Mouse (Mus musculus) C2C12 (cell line): ENCODE data around the gene Magi1. TPM values are rescaled to one million over a fixed set of nuclear protein-coding genes. Genes with fewer than 3 reads are reported as not detected.
A peak's percentile ranks its signal among the peaks of the same experiment; 100 is the strongest.

ENCODE experiments used
- H3K27me3 ChIP-seq: one replicate; pipeline ENCODE4 v1.6.1; 2011; ENCODE audit not compliant: control insufficient read depth, insufficient read depth, insufficient read length
- H3K36me3 ChIP-seq: one replicate; pipeline ENCODE4 v1.6.1; 2011; ENCODE audit not compliant: control insufficient read depth, insufficient read depth
- H3K4me3 ChIP-seq: one replicate; pipeline ENCODE4 v1.5.1; 2011; ENCODE audit warnings: mild to moderate bottlenecking, control low read depth; ENCODE audit not compliant: poor library complexity, insufficient read depth, severe bottlenecking
- H3K79me2 ChIP-seq: one replicate; pipeline ENCODE4 v1.6.1; 2011; ENCODE audit not compliant: control insufficient read depth, insufficient read depth
- H3K79me3 ChIP-seq: one replicate; pipeline ENCODE4 v1.6.1; 2011; ENCODE audit warnings: low read depth, control low read depth
- H3ac ChIP-seq: one replicate; pipeline ENCODE3; 2011; ENCODE audit warnings: low read depth; ENCODE audit not compliant: control insufficient read depth, insufficient read length
- CEBPB ChIP-seq: IDR thresholded peaks from one replicate; pipeline ENCODE4 v1.6.1; 2011; ENCODE audit warnings: low read depth, mild to moderate bottlenecking, control low read depth, moderate library complexity
- CTCF ChIP-seq: IDR thresholded peaks from one replicate; pipeline ENCODE4 v1.5.1; 2011; ENCODE audit not compliant: control insufficient read depth, insufficient read depth, insufficient read length
- FOSL1 ChIP-seq: IDR thresholded peaks from one replicate; pipeline ENCODE4 v1.8.0; 2011; ENCODE audit warnings: mild to moderate bottlenecking, low read length; ENCODE audit not compliant: poor library complexity, insufficient read depth, severe bottlenecking
- MAX ChIP-seq: IDR thresholded peaks from one replicate; pipeline ENCODE4 v1.6.1; 2011; ENCODE audit warnings: mild to moderate bottlenecking, control low read depth
- MYOD1 ChIP-seq: IDR thresholded peaks from one replicate; pipeline ENCODE4 v1.6.1; 2011; ENCODE audit warnings: low read depth; ENCODE audit not compliant: control insufficient read depth, insufficient read length
- MYOG ChIP-seq: IDR thresholded peaks from one replicate; pipeline ENCODE4 v1.6.1; 2011; ENCODE audit not compliant: control insufficient read depth, insufficient read length; ENCODE audit errors: extremely low read depth
- USF1 ChIP-seq: IDR thresholded peaks from one replicate; pipeline ENCODE4 v1.6.1; 2011; ENCODE audit warnings: low read depth, mild to moderate bottlenecking, control low read depth, moderate library complexity
- polyA plus RNA-seq: library from polyadenylated mRNA; unstranded; fragments of >200 nt; fragmentation: generic; extraction: Trizol; gene quantifications from one replicate; pipeline ENCODE4 v1.2.1, GENCODE M21; 2012; ENCODE audit warnings: missing spikeins

Gene Magi1
- polyA plus RNA-seq, 1 experiment, result 3.8 TPM

- no peaks in the 10 kb centered on the region for H3K36me3 ChIP-seq
- H3K79me2 ChIP-seq, result peaks cover 61% of the 10 kb centered on the region
- no peak overlapping the region for H3ac ChIP-seq
- no peaks in the 10 kb centered on the region for H3K27me3 ChIP-seq
- TF ChIP-seq MYOD1, result no peak
- no peak for TF ChIP-seq USF1
- no peak for TF ChIP-seq CTCF
- TF ChIP-seq MAX, result no peak
- no peak for TF ChIP-seq FOSL1
- no peak for TF ChIP-seq CEBPB
- no peak for TF ChIP-seq MYOG
- no peak overlapping the region for H3K4me3 ChIP-seq
- H3K79me3 ChIP-seq, result peaks cover 22% of the 10 kb centered on the region
Measured at GRCm38 (mm10) chr6:94146206-94146493, 137.6 kb downstream of the Magi1 start.

DNA sequence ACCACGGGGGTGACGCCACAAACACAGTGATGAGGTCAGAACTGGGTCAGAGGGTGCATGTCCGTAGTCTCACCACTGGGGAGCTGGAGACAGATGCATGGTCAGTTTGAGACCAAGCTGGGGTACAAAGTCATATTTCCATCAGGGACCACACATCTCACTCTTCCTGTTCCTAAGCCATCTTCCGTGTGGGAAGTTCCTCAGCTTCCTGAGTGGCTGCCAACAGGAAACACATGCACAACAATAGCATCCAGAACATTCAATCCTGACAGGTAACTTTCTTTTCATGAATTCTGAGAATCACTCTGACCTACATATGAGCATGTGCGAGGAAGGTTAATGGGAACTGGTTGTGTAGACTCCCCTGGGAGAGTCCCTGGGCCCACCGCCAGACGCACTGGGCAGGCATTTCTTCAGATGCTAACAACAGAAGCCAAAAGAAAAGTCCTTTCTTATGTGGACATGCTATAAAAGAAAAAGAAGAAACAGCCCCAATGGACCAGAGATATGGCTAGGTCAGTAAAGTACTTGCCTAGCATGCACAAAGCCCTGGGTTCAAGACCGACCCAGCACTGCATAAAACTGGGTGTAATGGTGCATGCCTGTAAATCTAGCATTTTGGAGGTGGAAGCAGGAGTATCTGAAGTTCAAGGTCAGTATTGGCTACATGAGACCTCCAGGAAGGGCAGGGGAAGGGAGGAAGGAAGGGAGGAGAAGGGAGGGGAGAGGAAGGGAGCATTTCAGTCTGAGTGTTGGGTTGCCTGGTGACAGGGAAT lies 138.1 kb downstream of the Magi1 start:
- peaks cover 18% of the 10 kb centered on the region for H3K79me3 ChIP-seq
- no peaks in the 10 kb centered on the region for H3K36me3 ChIP-seq
- H3K27me3 ChIP-seq, result no peaks in the 10 kb centered on the region
- H3K4me3 ChIP-seq, result no peak overlapping the region
- no peak overlapping the region for H3ac ChIP-seq
- peaks cover 56% of the 10 kb centered on the region for H3K79me2 ChIP-seq
- TF ChIP-seq MYOG (no peak), FOSL1 (no peak), USF1 (no peak), CTCF (no peak)

GRCm38 (mm10) chr6:94142493-94142892 lies 141.2 kb downstream of the Magi1 start:
- H3ac ChIP-seq, result no peak overlapping the region
- TF ChIP-seq MYOD1, result no peak
- no peak for TF ChIP-seq CTCF
- TF ChIP-seq MYOG, result no peak
- TF ChIP-seq CEBPB, result peak; percentile 61
- TF ChIP-seq FOSL1, result no peak
- no peak for TF ChIP-seq USF1
- no peak for TF ChIP-seq MAX
- H3K79me3 ChIP-seq, result peaks cover 17% of the 10 kb centered on the region
- no peak overlapping the region for H3K4me3 ChIP-seq
- H3K36me3 ChIP-seq, result no peaks in the 10 kb centered on the region
- peaks cover 46% of the 10 kb centered on the region for H3K79me2 ChIP-seq
- H3K27me3 ChIP-seq, result no peaks in the 10 kb centered on the region

DNA sequence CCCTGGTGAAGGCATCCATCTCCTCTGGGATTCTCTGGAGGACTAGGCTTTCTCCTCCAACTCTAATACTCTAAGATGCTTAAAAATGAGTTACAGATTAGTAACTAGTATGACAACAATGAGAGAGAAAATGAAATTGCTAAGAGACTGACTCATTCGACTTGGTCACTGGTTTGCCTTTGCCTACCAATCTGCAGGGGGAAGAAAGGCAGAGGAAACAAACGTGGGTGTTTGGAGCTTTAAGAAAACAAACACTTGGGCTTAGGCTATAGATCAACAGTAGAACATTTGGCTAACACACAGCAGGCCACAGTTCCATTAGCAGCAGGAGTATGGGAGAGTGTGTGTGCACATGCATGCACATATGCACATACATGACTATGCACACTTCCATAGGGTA lies 142.2 kb downstream of the Magi1 start:
- Histone ChIP-seq H3K36me3 (no peaks in the 10 kb centered on the region), H3ac (no peak overlapping the region), H3K79me2 (peaks cover 47% of the 10 kb centered on the region), H3K4me3 (no peak overlapping the region), H3K27me3 (no peaks in the 10 kb centered on the region), H3K79me3 (peaks cover 14% of the 10 kb centered on the region)
- TF ChIP-seq MAX, result peak; percentile 25
- no peak for TF ChIP-seq CEBPB

GRCm38 (mm10) chr6:94139952-94140414 lies 143.7 kb downstream of the Magi1 start:
- Histone ChIP-seq H3ac (no peak overlapping the region), H3K36me3 (no peaks in the 10 kb centered on the region), H3K79me2 (peaks cover 41% of the 10 kb centered on the region), H3K27me3 (no peaks in the 10 kb centered on the region), H3K4me3 (no peak overlapping the region), H3K79me3 (peaks cover 11% of the 10 kb centered on the region)
- TF ChIP-seq MYOD1 (peak; percentile 72), MAX (peak; percentile 77), CEBPB (no peak), MYOG (no peak), USF1 (no peak), CTCF (no peak), FOSL1 (peak; percentile 72)

DNA sequence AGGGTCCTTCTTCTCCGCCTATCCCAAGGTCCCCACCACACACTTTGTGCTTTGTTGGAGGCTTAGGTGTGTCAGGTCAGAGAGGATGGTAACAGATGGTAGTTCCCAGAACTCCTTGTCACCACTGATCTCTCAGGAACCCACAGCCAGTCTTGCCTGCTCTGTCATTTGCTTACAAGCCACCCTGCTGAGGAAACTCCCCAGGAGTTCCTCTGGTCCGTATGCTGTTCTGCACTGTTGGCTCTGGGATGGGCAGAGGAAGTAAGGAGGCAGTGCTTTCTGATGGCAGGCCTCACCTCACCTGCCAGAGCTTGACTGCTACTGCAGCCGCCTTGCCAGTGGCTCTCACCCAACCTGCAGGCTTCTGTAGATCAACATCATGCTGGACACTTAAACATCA lies 147.0 kb downstream of the Magi1 start:
- Histone ChIP-seq H3K36me3 (no peaks in the 10 kb centered on the region), H3K4me3 (no peak overlapping the region), H3K79me2 (peaks cover 37% of the 10 kb centered on the region), H3K27me3 (no peaks in the 10 kb centered on the region), H3ac (no peak overlapping the region), H3K79me3 (peaks cover 6% of the 10 kb centered on the region)
- TF ChIP-seq CTCF (no peak), CEBPB (no peak)
